Mouse (Mus musculus): ENCODE measurements around the gene Gm3127. TPM values are rescaled to one million over a fixed set of nuclear protein-coding genes. Genes with fewer than 3 reads are reported as not detected.
"Not testable (repeated sequence)": the region's sequence is repeated elsewhere in the genome, so short reads cannot be mapped to it uniquely, and the experiment has no call there.

Gene Gm3127
- polyA plus RNA-seq (2012; rRNA removed), result not detected in 2 replicates

- H3K27ac ChIP-seq (ENCODE audit: insufficient read depth, low read depth, low read length); H3K27me3 ChIP-seq (ENCODE audit: control insufficient read depth, insufficient read depth, low read length); H3K4me1 ChIP-seq (ENCODE audit: control insufficient read depth, insufficient read depth, insufficient read length, low read length); H3K36me3 ChIP-seq (ENCODE audit: control insufficient read depth, insufficient read depth, low read length); H3K4me3 ChIP-seq (ENCODE audit: low read depth, low read length): not testable (repeated sequence)
- 64% methylated on average over 1 of the region's 2 CpGs for WGBS
Measured at GRCm38 (mm10) chr14:4164730-4165129, at the start of gene Gm3127. Gene Gm3127, plus strand, starts transcription at chr14:4165030.

- not testable (repeated sequence) for H3K4me1 ChIP-seq (ENCODE audit: control insufficient read depth, insufficient read depth, insufficient read length, low read length); H3K4me3 ChIP-seq (ENCODE audit: low read depth, low read length); H3K36me3 ChIP-seq (ENCODE audit: control insufficient read depth, insufficient read depth, low read length); H3K27ac ChIP-seq (ENCODE audit: insufficient read depth, low read depth, low read length); H3K27me3 ChIP-seq (ENCODE audit: control insufficient read depth, insufficient read depth, low read length)
- 61% methylated on average over 4 of the region's 4 CpGs for WGBS
Measured at GRCm38 (mm10) chr14:4141646-4142045, 23.2 kb upstream of the Gm3127 start.

GRCm38 (mm10) chr14:4182030-4182429 is 17.2 kb downstream of the Gm3127 start:
- H3K4me3 ChIP-seq (ENCODE audit: low read depth, low read length); H3K27me3 ChIP-seq (ENCODE audit: control insufficient read depth, insufficient read depth, low read length); H3K4me1 ChIP-seq (ENCODE audit: control insufficient read depth, insufficient read depth, insufficient read length, low read length); H3K36me3 ChIP-seq (ENCODE audit: control insufficient read depth, insufficient read depth, low read length); H3K27ac ChIP-seq (ENCODE audit: insufficient read depth, low read depth, low read length): not testable (repeated sequence)
- 3% methylated on average over 14 of the region's 14 CpGs for WGBS

- not testable (repeated sequence) for H3K27me3 ChIP-seq (ENCODE audit: control insufficient read depth, insufficient read depth, low read length); H3K4me1 ChIP-seq (ENCODE audit: control insufficient read depth, insufficient read depth, insufficient read length, low read length); H3K36me3 ChIP-seq (ENCODE audit: control insufficient read depth, insufficient read depth, low read length); H3K27ac ChIP-seq (ENCODE audit: insufficient read depth, low read depth, low read length); H3K4me3 ChIP-seq (ENCODE audit: low read depth, low read length)
- WGBS, result 9% methylated on average over 47 of the region's 59 CpGs
Measured at GRCm38 (mm10) chr14:4182491-4183210, 17.8 kb downstream of the Gm3127 start, which contains the start of gene Gm2974. Gene Gm2974, plus strand, starts transcription at chr14:4182576.

GRCm38 (mm10) chr14:4183375-4183774 is 18.5 kb downstream of the Gm3127 start:
- WGBS, result 23% methylated on average over 8 of the region's 10 CpGs
- H3K27me3 ChIP-seq (ENCODE audit: control insufficient read depth, insufficient read depth, low read length); H3K36me3 ChIP-seq (ENCODE audit: control insufficient read depth, insufficient read depth, low read length); H3K4me3 ChIP-seq (ENCODE audit: low read depth, low read length); H3K27ac ChIP-seq (ENCODE audit: insufficient read depth, low read depth, low read length); H3K4me1 ChIP-seq (ENCODE audit: control insufficient read depth, insufficient read depth, insufficient read length, low read length): not testable (repeated sequence)

Other genes starting within 250 kb of the Gm3127 start
- gene Gm3029, start 233.3 kb upstream of the Gm3127 start, polyA plus RNA-seq (2012; rRNA removed), result not detected in 2 replicates
- not detected in 2 replicates for gene Gm3095, start 201.5 kb upstream of the Gm3127 start, polyA plus RNA-seq (2012; rRNA removed)
- gene Gm3099, start 166.6 kb upstream of the Gm3127 start, polyA plus RNA-seq (2012; rRNA removed), result not detected in 2 replicates
- not detected in 2 replicates for gene Gm5796, start 141.1 kb upstream of the Gm3127 start, polyA plus RNA-seq (2012; rRNA removed)
- gene Gm3115, start 80.9 kb upstream of the Gm3127 start, polyA plus RNA-seq (2012; rRNA removed), result not detected in 2 replicates
- gene Gm8108, start 54.5 kb upstream of the Gm3127 start, polyA plus RNA-seq (2012; rRNA removed), result not detected in 2 replicates
- gene Gm2974, start 17.5 kb downstream of the Gm3127 start, polyA plus RNA-seq (2012; rRNA removed), result not detected in 2 replicates
- gene Gm3138, start 84.6 kb downstream of the Gm3127 start, polyA plus RNA-seq (2012; rRNA removed), result not detected in 2 replicates
- not detected in 2 replicates for gene Gm3149, start 152.3 kb downstream of the Gm3127 start, polyA plus RNA-seq (2012; rRNA removed)
- gene 2610042L04Rik, start 169.7 kb downstream of the Gm3127 start, polyA plus RNA-seq (2012; rRNA removed), result not detected in 2 replicates
- not detected in 2 replicates for gene Gm3159, start 232.5 kb downstream of the Gm3127 start, polyA plus RNA-seq (2012; rRNA removed)